Mouse (Mus musculus) myocyte (in vitro differentiated cells): ENCODE measurements around the gene Lgals3bp. TPM values are rescaled to one million over a fixed set of nuclear protein-coding genes. Genes with fewer than 3 reads are reported as not detected.

Experiments used
- H3K27me3 ChIP-seq: one replicate; pipeline ENCODE4 v1.6.1; 2011; ENCODE audit not compliant: control insufficient read depth, insufficient read depth, insufficient read length
- H3K36me3 ChIP-seq: one replicate; pipeline ENCODE4 v1.6.1; 2011; ENCODE audit not compliant: control insufficient read depth, insufficient read depth
- H3K4me2 ChIP-seq: one replicate; pipeline ENCODE4 v1.6.1; 2011; ENCODE audit warnings: low read depth, control low read depth
- H3K4me3 ChIP-seq: one replicate; pipeline ENCODE4 v1.5.1; 2011; ENCODE audit warnings: mild to moderate bottlenecking, control low read depth, moderate library complexity
- H3K79me2 ChIP-seq: one replicate; pipeline ENCODE4 v1.6.1; 2011; ENCODE audit not compliant: control insufficient read depth, insufficient read depth
- H3ac ChIP-seq: one replicate; pipeline ENCODE4 v1.6.1; 2011; ENCODE audit not compliant: control insufficient read depth, insufficient read length
- CEBPB ChIP-seq: IDR thresholded peaks from 2 replicates; pipeline ENCODE4 v1.6.1; 2011; ENCODE audit warnings: mild to moderate bottlenecking, moderate library complexity; ENCODE audit not compliant: poor library complexity, insufficient read depth, severe bottlenecking
- E2F4 ChIP-seq: IDR thresholded peaks from one replicate; pipeline ENCODE4 v1.6.1; 2011; ENCODE audit warnings: mild to moderate bottlenecking, control low read depth, moderate library complexity; ENCODE audit not compliant: insufficient read depth
- MAX ChIP-seq: IDR thresholded peaks from one replicate; pipeline ENCODE4 v1.6.1; 2011; ENCODE audit warnings: low read depth, mild to moderate bottlenecking, control low read depth
- MYOD1 ChIP-seq, 3 experiments: IDR thresholded peaks; one replicate each; pipeline ENCODE4 v1.6.1; 2011; ENCODE audit warnings: control low read depth in 2 of 3, low read depth in 2 of 3, mild to moderate bottlenecking in 2 of 3, moderate library complexity in 1 of 3; ENCODE audit not compliant: insufficient read length in 2 of 3, control insufficient read depth in 1 of 3
- MYOG ChIP-seq, 3 experiments: IDR thresholded peaks; one replicate each; pipeline ENCODE4 v1.6.1; 2011; ENCODE audit warnings: control low read depth in 2 of 3, low read depth in 2 of 3, mild to moderate bottlenecking in 2 of 3; ENCODE audit not compliant: insufficient read length in 2 of 3, control insufficient read depth in 1 of 3, insufficient read depth in 1 of 3
- POLR2A ChIP-seq: IDR thresholded peaks from one replicate; pipeline ENCODE4 v1.6.1; 2011; ENCODE audit warnings: low read depth, mild to moderate bottlenecking, control low read depth, moderate library complexity; ENCODE audit not compliant: insufficient read length
- POLR2AphosphoS2 ChIP-seq: IDR thresholded peaks from one replicate; pipeline ENCODE4 v1.6.1; 2011; ENCODE audit warnings: low read depth, control low read depth; ENCODE audit not compliant: insufficient read length
- REST ChIP-seq: IDR thresholded peaks from one replicate; pipeline ENCODE4 v1.6.1; 2011; ENCODE audit warnings: mild to moderate bottlenecking, control low read depth, moderate library complexity; ENCODE audit not compliant: insufficient read depth, insufficient read length
- SRF ChIP-seq: IDR thresholded peaks from one replicate; pipeline ENCODE4 v1.6.1; 2011; ENCODE audit warnings: low read depth; ENCODE audit not compliant: control insufficient read depth, insufficient read length
- TCF12 ChIP-seq: IDR thresholded peaks from one replicate; pipeline ENCODE4 v1.6.1; 2011; ENCODE audit warnings: mild to moderate bottlenecking, control low read depth; ENCODE audit not compliant: poor library complexity, insufficient read depth, severe bottlenecking
- TCF3 ChIP-seq: IDR thresholded peaks from one replicate; pipeline ENCODE4 v1.6.1; 2011; ENCODE audit warnings: low read depth, control low read depth; ENCODE audit not compliant: insufficient read length
- USF1 ChIP-seq: IDR thresholded peaks from one replicate; pipeline ENCODE4 v1.6.1; 2011; ENCODE audit warnings: low read depth, mild to moderate bottlenecking, control low read depth, moderate library complexity
- polyA plus RNA-seq: library from polyadenylated mRNA; unstranded; fragments of >200 nt; fragmentation: generic; extraction: Trizol; gene quantifications from one replicate; pipeline ENCODE4 v1.2.1, GENCODE M21; 2012; ENCODE audit warnings: missing spikeins

Gene Lgals3bp
- polyA plus RNA-seq, 1 experiment, result 16.4 TPM

DNA sequence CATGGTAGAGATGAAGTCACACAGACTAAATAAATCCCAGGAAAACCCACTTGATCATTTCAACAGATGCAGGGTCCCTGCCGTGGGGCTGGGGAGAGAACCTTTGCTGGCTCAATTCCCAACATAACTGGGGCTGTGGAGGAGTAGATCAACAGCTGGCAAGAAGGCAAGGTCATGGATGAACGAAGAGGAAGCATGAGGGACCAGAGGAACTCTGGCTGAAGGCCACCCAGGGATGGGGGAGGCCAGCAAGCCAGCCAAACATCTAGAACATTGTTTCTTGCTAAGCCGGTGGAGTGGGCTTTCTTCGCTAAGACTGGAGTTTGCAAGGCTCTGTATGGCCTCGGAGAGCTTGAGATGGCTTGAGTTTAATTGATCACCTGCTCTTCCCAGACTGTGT lies 26.0 kb downstream of the Lgals3bp start:
- Histone ChIP-seq H3ac (no peak overlapping the region), H3K27me3 (no peaks in the 10 kb centered on the region), H3K36me3 (no peaks in the 10 kb centered on the region), H3K4me2 (no peak overlapping the region), H3K4me3 (no peak overlapping the region), H3K79me2 (no peaks in the 10 kb centered on the region)
- TF ChIP-seq REST (no peak), POLR2A (no peak), MYOD1 (IDR thresholded peaks at IDR 0.05; ENCODE audit: control insufficient read depth in 1 of 3, insufficient read length in 2 of 3, low read depth in 2 of 3) (no peak), CEBPB (no peak), TCF12 (no peak), SRF (no peak), TCF3 (no peak), MAX (no peak), MYOG (IDR thresholded peaks at IDR 0.05; ENCODE audit: control insufficient read depth in 1 of 3, insufficient read depth in 1 of 3, insufficient read length in 2 of 3, low read depth in 2 of 3) (no peak), POLR2AphosphoS2 (no peak), E2F4 (no peak), USF1 (no peak)

DNA sequence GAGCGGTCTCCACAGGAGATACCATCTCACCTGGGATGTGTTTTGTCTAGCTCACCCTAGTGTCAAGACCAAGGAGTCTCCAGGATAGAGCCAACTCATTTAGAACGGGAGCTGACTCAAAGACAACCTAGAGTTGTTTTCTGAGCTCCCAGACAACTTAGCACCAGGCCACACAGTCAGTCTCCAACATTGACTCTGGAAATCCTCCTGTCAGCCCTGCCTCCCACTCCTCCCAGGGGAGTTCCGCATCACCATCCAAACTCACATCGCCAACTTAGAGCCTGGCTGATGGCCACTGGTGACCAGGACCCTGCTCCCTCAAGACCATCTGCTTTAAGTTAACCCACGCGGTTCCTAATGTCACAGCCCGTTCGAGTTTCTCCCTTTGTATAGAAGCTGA lies 26.4 kb downstream of the Lgals3bp start:
- no peak overlapping the region for H3K4me2 ChIP-seq
- no peak overlapping the region for H3ac ChIP-seq
- H3K4me3 ChIP-seq, result no peak overlapping the region
- H3K36me3 ChIP-seq, result no peaks in the 10 kb centered on the region
- no peaks in the 10 kb centered on the region for H3K27me3 ChIP-seq
- no peak for TF ChIP-seq MAX
- TF ChIP-seq POLR2A, result no peak
- TF ChIP-seq MYOD1 (IDR thresholded peaks at IDR 0.05; ENCODE audit: control insufficient read depth in 1 of 3, insufficient read length in 2 of 3, low read depth in 2 of 3), result no peak
- TF ChIP-seq POLR2AphosphoS2, result no peak
- no peak for TF ChIP-seq TCF3
- TF ChIP-seq CEBPB, result no peak
- no peak for TF ChIP-seq E2F4
- no peak for TF ChIP-seq MYOG (IDR thresholded peaks at IDR 0.05; ENCODE audit: control insufficient read depth in 1 of 3, insufficient read depth in 1 of 3, insufficient read length in 2 of 3, low read depth in 2 of 3)
- TF ChIP-seq TCF12, result no peak
- no peak for TF ChIP-seq REST
- no peak for TF ChIP-seq SRF
- TF ChIP-seq USF1, result no peak
- no peaks in the 10 kb centered on the region for H3K79me2 ChIP-seq

DNA sequence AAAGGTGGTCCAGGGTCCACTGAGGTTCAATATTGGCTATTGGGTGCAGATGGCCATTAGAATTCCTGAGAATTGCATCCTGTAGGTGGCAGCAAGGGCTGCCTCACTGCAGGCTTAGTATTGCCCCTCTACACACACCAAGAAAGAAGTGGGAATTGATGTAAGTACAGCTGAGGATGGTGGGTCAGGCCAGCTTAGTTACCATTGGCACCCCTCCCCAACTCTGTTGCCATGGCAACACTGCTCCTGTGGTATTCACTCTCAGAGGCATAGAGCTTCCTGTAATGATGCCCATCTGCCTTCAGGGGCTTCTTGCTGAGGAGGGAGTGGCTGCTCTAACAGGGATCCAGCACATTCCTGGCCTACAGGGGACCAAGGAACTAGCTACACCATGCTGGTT lies 26.9 kb downstream of the Lgals3bp start:
- no peak for TF ChIP-seq MAX
- no peak for TF ChIP-seq REST
- Histone ChIP-seq H3K4me2 (no peak overlapping the region), H3K27me3 (no peaks in the 10 kb centered on the region), H3ac (no peak overlapping the region), H3K79me2 (no peaks in the 10 kb centered on the region), H3K36me3 (no peaks in the 10 kb centered on the region), H3K4me3 (no peak overlapping the region)

DNA sequence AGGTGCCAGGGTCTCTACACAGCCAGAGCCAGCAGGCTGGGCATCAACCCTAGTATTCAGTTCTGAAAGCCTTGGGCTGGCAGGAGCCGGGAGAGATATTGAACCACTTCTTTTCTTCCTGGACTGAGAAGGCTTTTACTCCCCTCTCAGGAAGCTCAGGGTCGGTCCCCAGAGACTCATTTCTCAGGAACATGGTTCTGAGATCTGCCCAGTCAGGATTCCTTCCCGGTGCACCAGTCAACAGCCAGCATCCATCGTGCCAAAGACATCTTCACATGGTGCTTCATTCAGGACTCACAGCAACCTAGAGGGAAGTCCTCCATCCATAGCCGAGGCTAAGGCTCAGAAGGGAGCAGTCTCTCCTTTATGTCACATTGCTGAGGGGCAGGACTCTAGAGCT lies 27.4 kb downstream of the Lgals3bp start:
- H3K79me2 ChIP-seq, result no peaks in the 10 kb centered on the region
- H3ac ChIP-seq, result no peak overlapping the region
- TF ChIP-seq MYOD1 (IDR thresholded peaks at IDR 0.05; ENCODE audit: control insufficient read depth in 1 of 3, insufficient read length in 2 of 3, low read depth in 2 of 3) (no peak), USF1 (no peak), POLR2A (no peak), TCF12 (no peak), E2F4 (no peak), REST (no peak), TCF3 (no peak), CEBPB (no peak), MYOG (IDR thresholded peaks at IDR 0.05; ENCODE audit: control insufficient read depth in 1 of 3, insufficient read depth in 1 of 3, insufficient read length in 2 of 3, low read depth in 2 of 3) (no peak), POLR2AphosphoS2 (no peak), MAX (no peak), SRF (no peak)
- H3K4me2 ChIP-seq, result no peak overlapping the region
- no peaks in the 10 kb centered on the region for H3K36me3 ChIP-seq
- no peaks in the 10 kb centered on the region for H3K27me3 ChIP-seq
- no peak overlapping the region for H3K4me3 ChIP-seq

DNA sequence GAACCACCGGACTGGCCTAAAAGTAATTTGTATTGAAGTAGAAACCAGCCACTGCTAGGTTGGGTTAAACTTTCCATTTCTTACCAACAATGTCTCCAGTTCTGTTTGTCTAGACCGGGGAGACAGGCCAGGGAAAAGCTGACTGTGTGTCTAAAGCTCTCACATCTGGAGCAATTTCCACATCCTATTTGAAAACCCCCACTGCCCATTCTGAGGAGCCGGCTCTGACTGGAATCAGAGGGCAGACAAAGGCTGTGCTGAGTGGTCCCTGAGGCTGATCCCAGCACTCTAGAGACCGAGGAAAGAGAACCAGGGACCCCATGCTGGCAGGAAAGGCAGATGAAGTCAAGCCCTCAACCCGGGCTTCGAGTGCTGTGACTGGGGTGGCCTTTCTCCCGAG lies 29.3 kb downstream of the Lgals3bp start:
- Histone ChIP-seq H3K4me3 (no peak overlapping the region), H3ac (no peak overlapping the region), H3K79me2 (no peaks in the 10 kb centered on the region), H3K4me2 (no peak overlapping the region), H3K27me3 (no peaks in the 10 kb centered on the region), H3K36me3 (no peaks in the 10 kb centered on the region)
- no peak for TF ChIP-seq E2F4
- no peak for TF ChIP-seq USF1
- no peak for TF ChIP-seq POLR2AphosphoS2
- TF ChIP-seq SRF, result no peak
- no peak for TF ChIP-seq MYOG (IDR thresholded peaks at IDR 0.05; ENCODE audit: control insufficient read depth in 1 of 3, insufficient read depth in 1 of 3, insufficient read length in 2 of 3, low read depth in 2 of 3)
- no peak for TF ChIP-seq MYOD1 (IDR thresholded peaks at IDR 0.05; ENCODE audit: control insufficient read depth in 1 of 3, insufficient read length in 2 of 3, low read depth in 2 of 3)
- TF ChIP-seq TCF3, result no peak
